Mouse (Mus musculus) limb, embryonic 15.5 days (tissue): ENCODE results near the gene Kat6b. TPM values are rescaled to one million over a fixed set of nuclear protein-coding genes. Genes with fewer than 3 reads are reported as not detected.

Experiments
- ATAC-seq: fragments of 200-750 bp; cut with Nextera tagmentation; 2 replicates; pipeline ENCODE4 v1.8.0; 2017; ENCODE audit warnings: low read depth, moderate TSS enrichment; ENCODE audit not compliant: insufficient number of reproducible peaks, low FRiP score, low TSS enrichment
- H3K27ac ChIP-seq: fragments of 300-500 bp; sonication (generic); 2 replicates; pipeline ENCODE4 v1.5.1; 2015; ENCODE audit warnings: moderate library complexity, mild to moderate bottlenecking, inconsistent platforms
- H3K27me3 ChIP-seq: fragments of 300-500 bp; sonication (generic); 2 replicates; pipeline ENCODE4 v1.6.1; 2015; ENCODE audit warnings: inconsistent platforms
- H3K36me3 ChIP-seq: fragments of 300-500 bp; sonication (generic); 2 replicates; pipeline ENCODE4 v1.6.1; 2015; ENCODE audit warnings: inconsistent platforms
- H3K4me1 ChIP-seq: fragments of 300-500 bp; sonication (generic); 2 replicates; pipeline ENCODE4 v1.6.1; 2015; ENCODE audit warnings: inconsistent platforms
- H3K4me2 ChIP-seq: fragments of 300-500 bp; sonication (generic); 2 replicates; pipeline ENCODE4 v1.6.1; 2015; ENCODE audit warnings: mild to moderate bottlenecking, inconsistent platforms
- H3K4me3 ChIP-seq: fragments of 300-500 bp; sonication (generic); 2 replicates; pipeline ENCODE4 v1.5.1; 2015; ENCODE audit warnings: mild to moderate bottlenecking, inconsistent platforms
- H3K9ac ChIP-seq: fragments of 300-500 bp; sonication (generic); 2 replicates; pipeline ENCODE4 v1.6.1; 2015; ENCODE audit warnings: inconsistent platforms
- H3K9me3 ChIP-seq: fragments of 300-500 bp; sonication (generic); 2 replicates; pipeline ENCODE4 v1.6.1; 2016; ENCODE audit warnings: inconsistent platforms
- WGBS: fragments of 180-500 bp; shearing (Covaris S2); methylation state at CpG from one replicate; pipeline ENCODE4 v1.1.7; 2015; 5-methylcytosine and 5-hydroxymethylcytosine counted together
- polyA plus RNA-seq: library from polyadenylated mRNA; unstranded; fragments of >200 nt; fragmentation: Nextera tagmentation; extraction: Ambion mirVana; gene quantifications from 2 replicates; pipeline ENCODE4 v1.2.1, GENCODE M21; 2015

The Kat6b gene
- polyA plus RNA-seq, 1 experiment from 2014 or later, result 22.9 TPM

- WGBS, result 81% methylated on average over 7 of the region's 7 CpGs
- Histone ChIP-seq H3K4me1 (peaks cover 33% of the 10 kb centered on the region), H3K36me3 (no peaks in the 10 kb centered on the region), H3K9ac (no peak overlapping the region), H3K9me3 (no peaks in the 10 kb centered on the region), H3K27me3 (no peaks in the 10 kb centered on the region), H3K27ac (no peak overlapping the region), H3K4me2 (no peak overlapping the region), H3K4me3 (no peak overlapping the region)
- no peak for ATAC-seq
Measured at GRCm38 (mm10) chr14:21567293-21567984, 86.2 kb downstream of the Kat6b start.

- Histone ChIP-seq H3K36me3 (no peaks in the 10 kb centered on the region), H3K27me3 (no peaks in the 10 kb centered on the region), H3K4me3 (no peak overlapping the region), H3K27ac (no peak overlapping the region), H3K4me1 (peaks cover 30% of the 10 kb centered on the region), H3K4me2 (no peak overlapping the region), H3K9ac (no peak overlapping the region), H3K9me3 (no peaks in the 10 kb centered on the region)
- 64% methylated on average over 7 of the region's 7 CpGs for WGBS
- no peak for ATAC-seq
Measured at GRCm38 (mm10) chr14:21568821-21569220, 87.6 kb downstream of the Kat6b start.

GRCm38 (mm10) chr14:21574686-21575309 is 93.6 kb downstream of the Kat6b start:
- no peak overlapping the region for H3K9ac ChIP-seq
- H3K36me3 ChIP-seq, result no peaks in the 10 kb centered on the region; the same call in 1 of the 2 replicates
- H3K27me3 ChIP-seq, result no peaks in the 10 kb centered on the region
- H3K27ac ChIP-seq, result no peak overlapping the region
- peaks cover 10% of the 10 kb centered on the region for H3K4me1 ChIP-seq
- 68% methylated on average over 8 of the region's 8 CpGs for WGBS
- no peak for ATAC-seq
- no peak overlapping the region for H3K4me2 ChIP-seq
- H3K4me3 ChIP-seq, result no peak overlapping the region
- H3K9me3 ChIP-seq, result no peaks in the 10 kb centered on the region

- no peak for ATAC-seq
- Histone ChIP-seq H3K4me2 (no peak overlapping the region), H3K27me3 (no peaks in the 10 kb centered on the region), H3K4me3 (no peak overlapping the region), H3K4me1 (peaks cover 19% of the 10 kb centered on the region), H3K9ac (no peak overlapping the region), H3K27ac (no peak overlapping the region), H3K36me3 (no peaks in the 10 kb centered on the region; the same call in 1 of the 2 replicates), H3K9me3 (no peaks in the 10 kb centered on the region)
- 45% methylated on average over 8 of the region's 8 CpGs for WGBS
Measured at GRCm38 (mm10) chr14:21576867-21577266, 95.6 kb downstream of the Kat6b start.

- Histone ChIP-seq H3K36me3 (no peaks in the 10 kb centered on the region), H3K4me1 (peaks cover 40% of the 10 kb centered on the region), H3K9ac (no peak overlapping the region), H3K27me3 (no peaks in the 10 kb centered on the region), H3K27ac (no peak overlapping the region), H3K9me3 (no peaks in the 10 kb centered on the region), H3K4me3 (no peak overlapping the region), H3K4me2 (no peak overlapping the region)
- whole genome bisulfite sequencing, result 21% methylated on average over 4 of the region's 4 CpGs
- no peak for ATAC-seq
Measured at GRCm38 (mm10) chr14:21581198-21581597, 100.0 kb downstream of the Kat6b start.

GRCm38 (mm10) chr14:21582301-21582700 is 101.1 kb downstream of the Kat6b start:
- H3K9ac ChIP-seq, result no peak overlapping the region
- no peaks in the 10 kb centered on the region for H3K9me3 ChIP-seq
- no peak for ATAC-seq
- no peaks in the 10 kb centered on the region for H3K36me3 ChIP-seq
- no peak overlapping the region for H3K4me3 ChIP-seq
- 80% methylated on average over 3 of the region's 3 CpGs for WGBS
- no peak overlapping the region for H3K27ac ChIP-seq
- H3K4me2 ChIP-seq, result no peak overlapping the region
- peaks cover 48% of the 10 kb centered on the region for H3K4me1 ChIP-seq
- no peaks in the 10 kb centered on the region for H3K27me3 ChIP-seq

- 70% methylated on average over 6 of the region's 6 CpGs for WGBS
- H3K4me1 ChIP-seq, result peaks cover 51% of the 10 kb centered on the region
- no peak overlapping the region for H3K4me3 ChIP-seq
- H3K9me3 ChIP-seq, result no peaks in the 10 kb centered on the region
- no peak overlapping the region for H3K4me2 ChIP-seq
- ATAC-seq, result no peak
- H3K36me3 ChIP-seq, result no peaks in the 10 kb centered on the region
- H3K27me3 ChIP-seq, result no peaks in the 10 kb centered on the region
- H3K9ac ChIP-seq, result no peak overlapping the region
- H3K27ac ChIP-seq, result peak overlapping the region; percentile 22; the same call in 1 of the 2 replicates
Measured at GRCm38 (mm10) chr14:21583051-21583450, 101.8 kb downstream of the Kat6b start.

- no peak overlapping the region for H3K27ac ChIP-seq
- no peak overlapping the region for H3K9ac ChIP-seq
- H3K36me3 ChIP-seq, result no peaks in the 10 kb centered on the region
- H3K4me2 ChIP-seq, result no peak overlapping the region
- ATAC-seq, result no peak
- H3K4me3 ChIP-seq, result no peak overlapping the region
- WGBS, result 78% methylated on average over 5 of the region's 5 CpGs
- no peaks in the 10 kb centered on the region for H3K9me3 ChIP-seq
- H3K27me3 ChIP-seq, result no peaks in the 10 kb centered on the region
- H3K4me1 ChIP-seq, result peaks cover 51% of the 10 kb centered on the region
Measured at GRCm38 (mm10) chr14:21583868-21584267, 102.6 kb downstream of the Kat6b start.

- WGBS, result 27% methylated on average over 6 of the region's 6 CpGs
- no peaks in the 10 kb centered on the region for H3K9me3 ChIP-seq
- peak overlapping the region; percentile 44; the same call in 1 of the 2 replicates for H3K27ac ChIP-seq
- no peaks in the 10 kb centered on the region for H3K27me3 ChIP-seq
- H3K36me3 ChIP-seq, result no peaks in the 10 kb centered on the region
- no peak for ATAC-seq
- H3K4me2 ChIP-seq, result no peak overlapping the region
- peaks cover 53% of the 10 kb centered on the region for H3K4me1 ChIP-seq
- H3K4me3 ChIP-seq, result no peak overlapping the region
- no peak overlapping the region for H3K9ac ChIP-seq
Measured at GRCm38 (mm10) chr14:21584468-21585135, 103.4 kb downstream of the Kat6b start.

- Histone ChIP-seq H3K4me1 (peaks cover 47% of the 10 kb centered on the region), H3K9me3 (no peaks in the 10 kb centered on the region), H3K27ac (peak overlapping the region; percentile 57), H3K4me2 (no peak overlapping the region), H3K36me3 (no peaks in the 10 kb centered on the region), H3K4me3 (no peak overlapping the region), H3K27me3 (no peaks in the 10 kb centered on the region), H3K9ac (no peak overlapping the region)
- WGBS, result 37% methylated on average over 8 of the region's 8 CpGs
- no peak for ATAC-seq
Measured at GRCm38 (mm10) chr14:21585491-21586251, 104.4 kb downstream of the Kat6b start.

GRCm38 (mm10) chr14:21586481-21587118 is 105.4 kb downstream of the Kat6b start:
- peaks cover 40% of the 10 kb centered on the region for H3K4me1 ChIP-seq
- no peak overlapping the region for H3K4me2 ChIP-seq
- no peaks in the 10 kb centered on the region for H3K27me3 ChIP-seq
- H3K36me3 ChIP-seq, result no peaks in the 10 kb centered on the region
- no peak for ATAC-seq
- peak overlapping the region; percentile 3; the same call in 1 of the 2 replicates for H3K27ac ChIP-seq
- WGBS, result 24% methylated on average over 4 of the region's 4 CpGs
- no peak overlapping the region for H3K4me3 ChIP-seq
- H3K9me3 ChIP-seq, result no peaks in the 10 kb centered on the region
- H3K9ac ChIP-seq, result no peak overlapping the region
